ENCODE assay signal across 19 mouse cellular contexts in genomic region chrX:169792879-169793278, GRCm38 (mm10). TPM values are rescaled to one million over a fixed set of nuclear protein-coding genes. Genes with fewer than 3 reads are reported as not detected.
A peak's percentile ranks its signal among the peaks of the same experiment; 100 is the strongest.
DNase-seq lines count a peak whose midpoint lies in the region; ATAC-seq lines count a peak whose summit lies in the region.
"Had no signal": no experiment of that assay in that cellular context is flagged by ENCODE, and none has a peak within 500 bp of the region (broad histone marks: within the 10 kb centered on the region; RNA-seq: fewer than 3 reads in every experiment).

No protein-coding gene starts in this region.

- peak; percentile 12 for DNase-seq in embryo, embryonic 10 days (ENCODE audit: low spot score)
- DNase-seq in embryo, embryonic 9.5 days (ENCODE audit: extremely low spot score), result no peak
- DNase-seq in kidney, adult 8-10 months, result no peak
- DNase-seq in Muller cell, postnatal 12 days (ENCODE audit: inconsistent ontology term), result peak; percentile 36
- DNase-seq in embryonic facial prominence, embryonic 14.5 days (ENCODE audit: low spot score), result peak; percentile 45
- DNase-seq in right cerebral cortex, postnatal 25 days, result no peak
- no peak for DNase-seq in heart, postnatal 4 days
- DNase-seq: adrenal gland, postnatal 36 days; cerebellum, adult 9-11 months; liver, postnatal 0 days; thymus, postnatal 36 days had no signal

- peak; percentile 85 for ATAC-seq in kidney, embryonic 15.5 days (replicated peaks; ENCODE audit: low FRiP score)
- peak; percentile 89 for ATAC-seq in embryonic facial prominence, embryonic 14.5 days (ENCODE audit: low read depth)
- ATAC-seq: intestine, embryonic 15.5 days; liver, postnatal 0 days had no signal

- no peak overlapping the region for H3K9ac ChIP-seq in kidney, embryonic 15.5 days
- no peak overlapping the region for H3K9ac ChIP-seq in embryonic facial prominence, embryonic 14.5 days (ENCODE audit: low read depth, low read length)
- H3K9ac ChIP-seq: embryonic facial prominence, embryonic 15.5 days; heart, embryonic 12.5 days; intestine, embryonic 15.5 days; liver, postnatal 0 days had no signal

- 15% methylated on average over 1 of the region's 1 CpGs for WGBS in kidney, embryonic 15.5 days
- 18% methylated on average over 1 of the region's 1 CpGs for WGBS in embryonic facial prominence, embryonic 14.5 days

- H3K9me3 ChIP-seq in kidney, embryonic 15.5 days (replicated peaks), result no peaks in the 10 kb centered on the region
- H3K9me3 ChIP-seq in embryonic facial prominence, embryonic 14.5 days (ENCODE audit: control insufficient read depth, low read length), result no peaks in the 10 kb centered on the region
- H3K9me3 ChIP-seq: embryonic facial prominence, embryonic 15.5 days; heart, embryonic 12.5 days; intestine, embryonic 15.5 days had no signal

- no peak overlapping the region for H3K4me3 ChIP-seq in kidney, embryonic 15.5 days (replicated peaks)
- no peak overlapping the region for H3K4me3 ChIP-seq in embryonic facial prominence, embryonic 14.5 days (ENCODE audit: low read depth, low read length)
- H3K4me3 ChIP-seq: embryonic facial prominence, embryonic 15.5 days; heart, embryonic 12.5 days; intestine, embryonic 15.5 days had no signal

- H3K4me1 ChIP-seq in kidney, embryonic 15.5 days, result no peaks in the 10 kb centered on the region
- H3K4me1 ChIP-seq in embryonic facial prominence, embryonic 14.5 days (ENCODE audit: control insufficient read depth, insufficient read depth, low read length), result no peaks in the 10 kb centered on the region
- H3K4me1 ChIP-seq: heart, embryonic 12.5 days; intestine, embryonic 15.5 days had no signal

- peaks cover 23% of the 10 kb centered on the region for H3K27me3 ChIP-seq in kidney, embryonic 15.5 days
- peaks cover 6% of the 10 kb centered on the region for H3K27me3 ChIP-seq in embryonic facial prominence, embryonic 14.5 days (replicated peaks; ENCODE audit: control insufficient read depth, insufficient read depth, low read length)
- H3K27me3 ChIP-seq: embryonic facial prominence, embryonic 15.5 days; heart, embryonic 12.5 days; intestine, embryonic 15.5 days had no signal

- H3K36me3 ChIP-seq in kidney, embryonic 15.5 days, result no peaks in the 10 kb centered on the region
- H3K36me3 ChIP-seq in embryonic facial prominence, embryonic 14.5 days (ENCODE audit: control insufficient read depth, insufficient read depth, low read length), result no peaks in the 10 kb centered on the region
- H3K36me3 ChIP-seq: embryonic facial prominence, embryonic 15.5 days; heart, embryonic 12.5 days; intestine, embryonic 15.5 days had no signal

- no peak overlapping the region for H3K4me2 ChIP-seq in kidney, embryonic 15.5 days
- no peak overlapping the region for H3K4me2 ChIP-seq in embryonic facial prominence, embryonic 14.5 days (ENCODE audit: low read depth, low read length)
- H3K4me2 ChIP-seq: embryonic facial prominence, embryonic 15.5 days; heart, embryonic 12.5 days; intestine, embryonic 15.5 days had no signal

- H3K27ac ChIP-seq in kidney, embryonic 15.5 days, result no peak overlapping the region
- no peak overlapping the region for H3K27ac ChIP-seq in embryonic facial prominence, embryonic 14.5 days (replicated peaks; ENCODE audit: low read depth, low read length)
- H3K27ac ChIP-seq: embryonic facial prominence, embryonic 15.5 days; intestine, embryonic 15.5 days had no signal

RNA-seq across cellular contexts. Expression of gene 4933400A11Rik, which starts 13.4 kb away (rescaled TPM):
- 0.17 and 0.22 TPM in 2 replicates for polyA plus RNA-seq in kidney, embryonic 15.5 days (2015; fragmentation: Nextera tagmentation; extraction: Ambion mirVana)
- polyA plus RNA-seq in embryonic facial prominence, embryonic 14.5 days (2014; fragmentation: Nextera tagmentation; extraction: Ambion mirVana), result 0.21 and 0.34 TPM in 2 replicates
- not detected for total RNA-seq in heart, postnatal 4 days (2021)
- total RNA-seq: adrenal gland, postnatal 36 days; gastrocnemius, postnatal 4 days; hematopoietic stem cell, adult 5-6 weeks; neutrophil, adult 5-6 weeks had no signal
- polyA plus RNA-seq: embryonic facial prominence, embryonic 15.5 days; large intestine, adult 2 months; liver, postnatal 0 days had no signal

Comparison
In these comparisons a context has a peak if more than half of its experiments do, and no peak if none do; other contexts are left out.
1. DNase-seq: peak in embryo, embryonic 10 days (single experiment), Muller cell, postnatal 12 days (single experiment) and embryonic facial prominence, embryonic 14.5 days (single experiment); none in embryo, embryonic 9.5 days (single experiment), kidney, adult 8-10 months (0 of 2), right cerebral cortex, postnatal 25 days (single experiment) and heart, postnatal 4 days (single experiment).